Mouse (Mus musculus) heart, adult 11 months (tissue): Measurements from ENCODE around the gene Kansl1.

ENCODE experiments used
- DNase-seq: peaks from one replicate; pipeline ENCODE4 v3.0.0; 2022

Gene Kansl1

DNA sequence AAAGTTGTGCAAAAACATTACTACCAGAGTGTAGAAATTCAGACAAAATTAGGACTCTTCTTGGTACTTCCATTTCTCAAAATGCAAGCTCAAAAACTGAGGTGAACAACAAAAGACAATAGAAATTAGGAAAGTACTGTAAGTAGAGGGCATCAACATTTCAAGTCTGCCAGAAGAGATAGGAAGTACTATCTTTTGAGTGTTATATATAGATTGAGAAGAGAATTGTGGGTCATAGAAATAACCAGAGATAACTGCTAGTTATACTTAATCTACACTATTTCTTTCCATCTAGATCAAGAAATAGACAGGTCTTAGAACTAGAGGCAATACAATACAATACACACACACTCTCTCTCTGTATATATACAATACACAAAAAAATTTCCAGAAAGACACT lies 30.2 kb downstream of the Kansl1 start:
- no peak for DNase-seq

DNA sequence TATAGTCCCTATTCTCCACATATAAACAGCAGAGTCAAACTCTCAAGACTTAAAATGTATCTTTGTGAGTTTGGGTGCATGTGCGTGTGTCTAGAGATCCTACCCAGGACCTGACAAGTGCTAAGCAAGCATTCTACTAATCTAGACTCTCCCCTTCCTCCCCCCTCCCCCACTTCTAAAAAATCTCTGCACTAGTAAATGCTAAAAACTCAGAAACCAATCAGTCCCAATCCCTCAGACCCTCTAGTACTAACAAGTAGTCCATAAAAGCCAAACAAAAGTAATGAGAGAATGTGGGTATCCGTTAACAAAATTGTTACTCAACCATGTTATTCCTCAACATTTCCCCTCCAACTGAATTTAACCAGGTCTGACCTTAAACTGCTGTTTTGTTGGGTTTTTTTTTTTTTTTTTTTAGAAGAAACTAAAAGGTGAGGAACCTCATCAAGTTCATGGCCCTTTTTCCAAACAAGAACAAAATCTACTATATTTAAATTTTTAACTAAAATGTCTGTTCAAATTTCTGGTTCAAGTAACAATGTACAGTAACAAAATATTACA lies 32.2 kb downstream of the Kansl1 start:
- no peak for DNase-seq

DNA sequence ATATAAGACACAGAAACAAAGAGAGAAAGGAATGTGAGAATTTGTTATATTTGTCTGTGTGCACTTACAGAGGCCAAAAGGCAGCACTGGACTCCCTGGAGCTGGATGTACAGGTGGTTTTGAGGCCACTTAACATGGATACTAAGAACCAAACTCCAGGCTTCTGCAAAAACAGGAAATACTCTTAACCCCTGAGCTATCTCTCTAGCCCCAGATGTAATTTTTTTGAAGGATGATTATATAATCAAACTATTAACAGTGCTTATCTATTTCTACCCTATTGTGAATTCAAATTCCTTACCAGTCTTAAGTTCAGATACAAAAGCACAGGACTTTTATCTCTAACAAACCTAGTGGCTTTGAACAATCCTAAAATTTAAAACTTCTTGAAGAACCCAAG lies 32.9 kb downstream of the Kansl1 start:
- no peak for DNase-seq

DNA sequence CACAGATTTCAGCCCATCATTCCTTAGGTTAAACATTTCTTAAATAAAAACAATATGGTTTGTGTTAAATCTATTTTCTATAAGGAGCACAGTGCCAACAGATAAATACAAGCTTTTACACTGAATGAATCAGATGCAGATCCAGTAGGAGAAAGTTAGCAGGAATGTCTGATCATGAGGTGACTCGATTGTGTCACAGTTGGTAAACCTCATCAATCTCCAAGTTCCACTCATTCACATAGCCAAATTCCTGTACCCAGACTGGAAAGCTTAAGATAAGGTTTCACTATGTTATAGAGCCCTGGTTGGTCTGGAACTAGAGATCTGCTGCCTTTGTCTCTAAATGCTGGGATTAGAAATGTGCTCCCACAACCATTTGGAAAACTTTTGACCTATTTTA lies 33.5 kb downstream of the Kansl1 start:
- DNase-seq: no peak

DNA sequence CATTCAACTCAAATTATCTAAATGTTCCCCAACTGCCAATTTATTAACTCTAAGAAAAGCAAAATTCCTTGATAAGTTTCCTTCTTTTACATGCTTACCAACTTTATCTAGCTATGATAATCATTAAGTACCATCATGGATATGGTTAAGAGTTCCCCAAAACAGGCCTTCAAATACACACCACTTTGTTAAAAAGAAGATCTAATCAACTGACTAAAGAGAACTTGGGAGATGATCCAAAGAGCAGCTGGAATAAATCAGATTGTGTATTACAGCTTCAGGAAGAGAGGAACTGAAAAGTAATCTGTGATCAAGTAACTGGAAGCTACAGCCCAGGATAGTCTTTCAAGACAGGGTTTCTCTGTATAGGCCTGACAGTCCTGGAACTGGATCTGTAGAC lies 36.4 kb downstream of the Kansl1 start:
- no peak for DNase-seq

DNA sequence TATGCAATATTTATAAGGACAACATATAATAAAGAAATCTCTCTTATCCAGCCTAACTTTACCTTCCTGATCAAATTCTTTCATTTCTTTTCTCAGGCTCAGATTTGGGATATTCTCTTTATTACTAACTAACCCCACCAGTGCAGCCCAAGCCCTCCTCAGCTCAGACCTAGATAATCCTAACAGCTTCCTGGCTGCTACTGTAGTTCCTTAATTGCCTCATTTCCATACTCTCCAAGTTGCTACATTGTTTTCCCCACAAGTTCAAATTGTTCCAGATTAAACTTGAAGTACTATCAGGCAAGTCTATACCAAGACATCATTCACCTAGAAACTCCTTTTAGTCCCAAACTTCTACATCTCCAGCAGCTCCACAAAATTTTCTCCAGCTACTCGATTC lies 36.9 kb downstream of the Kansl1 start:
- DNase-seq: no peak

DNA sequence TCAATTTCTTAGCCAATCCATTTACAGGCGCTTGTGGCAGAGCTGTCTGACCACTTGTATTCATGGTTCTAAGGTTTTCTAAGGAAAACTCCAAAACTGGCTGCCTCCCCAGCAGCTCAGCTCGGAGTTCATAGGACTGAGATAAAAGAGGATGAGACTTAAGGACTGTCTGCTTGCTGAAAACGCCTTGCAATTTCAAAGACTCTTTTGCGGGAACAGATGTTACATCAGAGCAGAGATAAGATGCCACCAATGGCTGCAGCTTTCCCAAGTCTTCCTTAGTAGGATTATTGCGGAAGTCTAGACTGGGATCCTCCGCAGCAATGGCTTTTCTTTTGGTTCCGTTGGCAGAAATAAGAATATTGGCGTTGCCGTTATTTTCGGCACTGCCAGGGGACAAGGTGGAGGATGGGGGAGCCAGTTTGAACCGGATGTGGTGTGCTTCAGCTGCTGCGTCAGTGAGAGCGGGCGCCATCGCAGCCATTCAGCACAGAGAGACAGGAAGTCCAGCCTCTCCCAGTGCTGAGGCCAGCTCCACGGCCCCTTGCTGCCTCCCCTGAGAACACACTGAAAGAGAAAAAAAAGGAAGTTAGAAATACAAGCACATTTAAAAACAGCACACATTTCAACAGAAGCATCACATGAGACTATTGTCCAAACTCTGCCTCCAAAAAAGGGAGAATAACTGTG lies 43.8 kb downstream of the Kansl1 start:
- peak; percentile 98 for DNase-seq

DNA sequence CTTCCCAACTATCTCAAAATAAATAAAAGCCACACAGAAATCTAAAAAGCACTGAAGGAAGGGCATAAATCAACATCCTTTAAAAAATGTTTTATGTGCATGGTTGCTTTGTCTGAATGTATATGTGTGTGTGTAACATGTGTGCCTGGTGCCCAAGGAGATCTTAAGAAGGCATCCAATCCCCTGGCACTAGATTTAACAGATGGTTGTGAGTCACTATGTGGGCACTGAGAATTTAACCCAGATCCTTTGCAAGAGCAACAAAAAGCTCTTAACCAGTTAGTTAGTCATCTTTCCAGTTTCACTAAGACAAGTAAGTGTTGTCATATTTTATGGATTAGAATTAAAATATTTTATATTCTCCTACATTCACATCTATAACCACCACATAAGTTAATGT lies 56.4 kb downstream of the Kansl1 start:
- no peak for DNase-seq

DNA sequence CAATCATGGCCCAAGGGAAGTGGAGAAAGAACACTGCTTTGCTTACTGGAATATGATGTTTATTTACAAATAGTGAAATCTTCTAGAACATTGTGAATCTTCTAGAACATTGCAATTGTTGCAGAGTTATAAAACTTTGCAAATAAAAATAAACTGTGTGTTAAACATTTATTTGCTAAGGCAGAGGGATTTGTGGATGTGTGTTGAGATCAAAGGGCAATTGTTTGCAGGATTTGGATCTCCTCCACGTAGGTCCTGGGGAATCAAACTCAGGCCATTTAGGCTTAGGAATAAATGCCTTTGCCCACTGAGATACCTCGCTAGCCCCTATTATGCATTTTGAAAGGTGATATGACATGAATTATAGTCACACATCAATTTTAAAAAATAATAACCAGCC lies 61.3 kb downstream of the Kansl1 start:
- DNase-seq: no peak

DNA sequence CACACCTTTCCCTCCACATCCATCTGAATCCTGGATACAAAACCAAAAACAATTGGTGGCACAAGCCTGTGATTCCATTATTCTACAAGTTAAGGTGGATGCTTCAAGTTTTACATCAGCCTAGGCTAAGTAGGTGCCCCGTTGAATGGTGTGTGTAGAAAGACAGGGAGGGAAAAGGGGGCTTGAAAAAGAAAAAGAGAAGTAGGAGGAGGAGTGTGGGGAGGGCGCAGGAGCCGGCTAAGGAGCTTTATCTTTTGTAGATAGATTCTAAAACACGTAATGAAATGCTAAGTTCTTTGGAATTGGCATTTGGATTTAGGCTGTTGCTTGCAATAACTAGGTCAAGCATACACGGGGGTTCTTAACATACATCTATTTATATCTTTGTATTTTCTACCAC lies 67.7 kb downstream of the Kansl1 start:
- DNase-seq: no peak

DNA sequence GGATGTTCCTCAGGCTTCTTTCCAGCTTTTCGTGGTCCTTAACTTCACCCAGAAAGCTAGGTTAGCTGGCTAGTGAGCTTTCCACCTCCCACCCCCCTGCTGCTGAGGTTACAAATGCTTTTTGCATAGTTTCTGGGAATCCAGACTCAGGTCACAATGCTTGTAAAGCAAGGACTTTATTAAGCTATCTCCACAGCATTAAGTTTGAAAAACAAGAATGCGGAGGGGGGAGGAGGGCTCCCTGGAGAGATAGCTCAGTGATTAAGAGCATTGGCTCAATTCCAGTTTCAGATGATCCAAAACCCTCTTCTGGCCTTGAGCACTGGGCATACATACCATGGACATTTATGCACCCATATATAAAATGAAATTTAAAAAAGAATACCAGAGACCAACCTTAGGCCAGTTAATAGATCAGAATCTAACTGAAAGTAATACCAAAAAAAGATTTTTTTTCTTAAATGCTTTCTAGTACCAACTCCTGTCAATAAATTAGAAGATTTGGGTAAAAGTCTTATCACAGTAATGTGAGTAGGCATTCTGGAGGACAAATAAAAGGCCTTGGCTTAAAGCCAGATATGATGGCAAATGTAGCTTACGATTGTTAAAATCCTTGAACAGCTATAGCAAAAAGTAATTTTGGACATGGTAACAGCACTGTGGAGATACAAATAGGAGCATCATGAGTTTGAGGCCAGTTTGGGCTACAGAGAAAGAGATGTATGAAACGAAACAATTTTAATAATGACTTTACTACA lies 69.0 kb downstream of the Kansl1 start:
- DNase-seq: no peak

DNA sequence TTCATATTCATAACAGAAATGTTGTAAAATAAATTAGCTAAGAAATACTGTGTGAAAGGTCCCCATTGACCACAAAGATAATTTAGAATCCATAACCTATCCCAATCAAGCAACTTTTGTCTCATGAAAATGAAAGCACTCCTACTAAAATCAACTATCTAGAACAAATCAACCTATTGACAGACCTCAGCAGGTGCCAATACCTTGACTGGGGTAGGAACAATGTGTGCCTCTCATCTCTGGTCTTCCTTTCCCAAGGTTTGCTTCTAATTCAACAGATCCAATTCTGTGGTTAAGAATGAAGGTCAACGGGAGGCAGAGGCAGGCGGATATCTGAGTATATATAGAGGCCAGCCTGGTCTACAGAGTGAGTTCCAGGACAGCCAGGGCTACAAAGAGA lies 73.0 kb downstream of the Kansl1 start:
- no peak for DNase-seq

DNA sequence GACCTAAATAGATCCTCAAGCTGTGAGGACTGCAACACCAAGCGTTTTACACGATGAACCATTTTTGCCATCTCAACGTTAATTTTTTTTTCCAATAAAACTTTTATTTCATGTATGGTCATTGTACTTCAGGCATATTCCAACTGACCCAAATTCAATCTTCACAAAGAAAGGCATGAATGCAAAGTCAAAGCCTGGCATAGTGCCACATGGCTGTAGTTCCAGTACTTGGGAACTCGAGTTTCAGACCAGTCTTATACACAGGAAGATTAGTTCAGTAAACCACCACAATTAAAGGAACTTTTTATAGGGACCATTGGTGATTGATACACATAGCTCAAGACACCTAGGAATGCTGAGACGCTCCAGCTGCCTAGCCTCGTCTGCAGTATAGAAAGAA lies 75.5 kb downstream of the Kansl1 start:
- DNase-seq: no peak

DNA sequence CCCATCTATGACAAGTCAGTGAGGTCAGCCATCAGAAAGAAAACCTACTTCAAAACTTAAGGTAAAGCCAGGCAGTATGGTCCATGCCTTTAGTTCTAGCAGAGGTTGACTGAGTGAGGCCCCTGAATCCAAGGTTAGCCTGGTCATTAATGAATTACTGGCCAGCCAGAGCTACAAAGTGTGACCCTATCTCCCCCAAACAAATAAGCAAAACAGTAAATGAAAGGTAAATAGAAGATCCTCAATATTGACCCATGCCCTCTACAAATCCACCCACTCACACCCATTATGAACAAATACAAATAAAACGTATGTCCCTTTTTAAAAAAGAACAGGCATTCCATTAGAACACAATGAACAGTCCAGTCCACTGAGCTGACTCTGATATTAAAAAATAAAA lies 76.5 kb downstream of the Kansl1 start:
- no peak for DNase-seq

DNA sequence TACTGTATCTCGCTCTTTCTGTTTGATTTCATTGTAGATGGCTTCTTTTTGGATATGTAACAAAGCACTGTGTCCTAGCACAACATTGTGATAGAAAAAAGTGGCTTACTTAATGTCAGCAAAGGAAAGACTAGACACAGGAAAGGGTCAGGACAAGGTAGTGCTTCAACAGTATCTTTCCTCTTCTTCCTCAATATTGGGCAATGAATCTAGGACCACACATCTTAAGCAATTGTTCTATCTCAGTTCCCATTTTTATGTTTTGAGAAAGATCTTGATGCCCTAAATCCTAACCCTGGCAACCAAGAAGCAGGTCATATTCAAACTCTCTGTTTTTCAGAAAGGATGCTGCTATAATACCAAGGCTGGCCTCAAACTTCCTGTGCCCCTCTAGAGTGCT lies 81.4 kb downstream of the Kansl1 start:
- no peak for DNase-seq

DNA sequence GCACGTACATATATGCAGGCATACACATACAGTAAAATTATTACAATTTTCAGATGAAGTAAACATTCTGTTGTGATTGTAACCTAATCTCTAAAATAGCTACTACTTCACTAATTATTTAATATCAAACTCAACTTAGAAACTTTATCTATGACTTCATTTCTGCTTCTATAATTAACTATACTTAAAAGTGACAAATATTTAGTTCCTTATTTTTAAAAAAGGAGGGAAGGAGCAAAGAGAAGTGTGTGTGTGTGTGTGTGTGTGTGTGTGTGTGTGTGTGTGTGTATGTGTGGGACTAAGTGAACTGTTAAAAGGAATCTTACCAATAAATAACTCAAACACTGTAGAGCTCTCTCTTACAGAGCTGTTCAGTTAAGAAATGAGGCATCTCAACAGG lies 82.1 kb downstream of the Kansl1 start:
- DNase-seq: no peak

DNA sequence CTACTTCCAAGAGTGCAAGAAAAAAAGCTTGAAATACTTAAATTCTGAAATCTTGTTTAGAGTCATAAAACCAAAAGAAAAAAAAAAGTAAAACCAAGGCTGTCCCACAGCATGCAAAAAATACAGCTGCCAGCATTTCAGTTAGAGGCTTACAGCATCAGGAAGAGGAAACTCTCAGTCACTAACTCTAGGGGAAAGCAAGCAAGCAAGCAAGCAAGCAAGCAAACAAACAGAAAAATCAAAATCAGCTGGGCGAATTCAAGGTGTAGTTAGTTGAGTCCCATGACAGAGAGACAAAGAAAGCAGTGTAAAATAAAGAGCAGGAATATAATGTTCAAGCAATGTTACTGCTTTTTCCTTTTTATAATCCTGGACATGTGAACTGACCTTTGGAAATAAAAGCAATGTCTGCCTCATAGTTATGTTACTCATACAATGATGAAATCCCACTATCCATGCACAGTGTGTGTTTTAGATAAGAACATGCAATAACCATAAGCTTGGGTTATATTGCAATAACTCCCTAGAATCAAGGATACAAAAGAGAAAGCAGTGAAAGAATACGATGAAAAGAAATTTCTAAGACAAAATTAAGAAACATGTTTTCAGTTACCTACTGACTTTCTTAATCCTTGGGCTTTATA lies 85.4 kb downstream of the Kansl1 start:
- no peak for DNase-seq

DNA sequence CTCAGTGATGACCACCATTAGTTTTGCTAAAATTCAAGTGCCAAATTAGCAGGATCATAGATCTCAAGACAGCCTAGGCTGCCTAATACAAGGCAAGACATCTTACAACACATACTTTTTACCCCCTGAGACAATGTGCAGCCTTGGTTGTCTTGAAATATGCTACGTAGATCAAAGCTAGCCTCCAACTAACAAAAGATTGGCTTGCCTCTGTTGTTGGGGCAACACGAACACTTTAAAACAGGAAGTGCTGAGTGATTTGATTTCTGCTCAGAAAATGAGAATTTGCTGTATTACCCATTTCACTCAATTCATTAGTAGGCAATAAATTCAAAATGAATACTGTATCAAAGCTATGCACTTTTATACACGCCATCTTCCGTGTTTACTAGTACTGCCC lies 86.8 kb downstream of the Kansl1 start:
- peak; percentile 37 for DNase-seq

DNA sequence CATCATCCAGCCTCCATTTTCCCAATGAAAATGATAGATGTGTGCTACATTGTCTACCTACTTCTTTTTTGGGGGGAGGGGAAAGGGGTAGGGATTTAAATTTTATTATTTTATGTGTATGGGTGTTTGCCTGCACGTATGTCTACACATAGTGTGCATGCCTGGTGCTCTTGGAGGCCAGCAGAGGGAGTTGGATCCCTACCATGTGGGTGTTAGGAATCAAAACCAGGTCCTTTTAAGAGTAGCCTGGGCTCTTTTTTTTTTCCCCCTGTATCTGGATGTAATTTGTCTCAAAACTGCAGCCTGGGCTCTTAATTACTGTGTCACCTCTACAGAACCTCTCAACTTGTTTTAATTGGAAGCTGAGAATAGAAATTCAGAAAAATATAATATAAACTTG lies 89.0 kb downstream of the Kansl1 start:
- peak; percentile 84 for DNase-seq

DNA sequence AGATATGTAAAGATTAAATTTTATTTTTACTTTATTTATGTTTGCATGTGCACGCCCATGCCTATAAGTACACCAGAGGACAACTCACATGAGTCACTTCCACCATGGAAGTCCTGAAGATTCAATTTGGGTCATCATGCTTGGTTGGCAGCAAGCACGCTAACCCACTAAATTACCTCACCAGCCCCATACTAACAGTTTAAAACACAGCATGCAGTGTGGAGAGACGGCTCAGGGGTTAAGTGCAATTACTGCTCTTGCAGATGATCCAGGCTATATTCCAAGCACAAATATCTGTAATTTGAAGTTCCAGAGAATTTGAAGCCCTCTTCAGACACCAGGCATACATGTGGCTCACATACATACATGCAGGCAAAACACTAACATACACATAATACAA lies 92.4 kb downstream of the Kansl1 start:
- DNase-seq: peak; percentile 74

DNA sequence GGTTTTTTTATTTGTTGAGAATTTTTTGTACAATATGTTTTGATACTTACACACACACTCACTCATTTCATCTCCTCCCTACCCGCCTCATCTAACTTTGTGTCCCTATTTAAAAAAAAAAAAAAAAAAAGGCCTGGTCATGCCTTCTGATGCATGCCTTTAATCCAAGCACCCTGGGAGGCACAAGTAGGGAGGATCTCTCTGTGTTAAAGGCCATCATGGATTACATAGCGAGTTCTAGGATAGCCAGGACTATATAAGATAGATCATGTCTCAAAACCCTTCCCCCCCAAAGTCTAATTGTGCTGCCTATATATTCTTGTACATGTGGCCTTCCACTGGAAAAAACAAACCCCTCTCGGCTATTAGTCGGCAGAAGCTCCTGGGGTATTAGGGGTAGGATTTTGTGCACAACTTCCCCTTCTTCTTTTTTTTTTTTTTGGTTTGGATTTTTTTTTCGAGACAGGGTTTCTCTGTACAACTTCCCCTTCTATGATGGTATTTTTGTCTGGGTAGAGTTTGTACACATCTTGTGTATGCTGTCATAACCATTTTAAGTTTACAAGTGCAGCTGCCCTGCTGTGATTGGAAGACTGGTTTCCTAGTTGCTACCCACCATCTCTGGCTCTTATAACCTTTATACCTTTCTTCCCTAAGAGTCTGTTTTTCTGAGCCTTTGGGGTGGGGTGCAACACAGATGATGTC lies 101.0 kb downstream of the Kansl1 start:
- peak; percentile 82 for DNase-seq

DNA sequence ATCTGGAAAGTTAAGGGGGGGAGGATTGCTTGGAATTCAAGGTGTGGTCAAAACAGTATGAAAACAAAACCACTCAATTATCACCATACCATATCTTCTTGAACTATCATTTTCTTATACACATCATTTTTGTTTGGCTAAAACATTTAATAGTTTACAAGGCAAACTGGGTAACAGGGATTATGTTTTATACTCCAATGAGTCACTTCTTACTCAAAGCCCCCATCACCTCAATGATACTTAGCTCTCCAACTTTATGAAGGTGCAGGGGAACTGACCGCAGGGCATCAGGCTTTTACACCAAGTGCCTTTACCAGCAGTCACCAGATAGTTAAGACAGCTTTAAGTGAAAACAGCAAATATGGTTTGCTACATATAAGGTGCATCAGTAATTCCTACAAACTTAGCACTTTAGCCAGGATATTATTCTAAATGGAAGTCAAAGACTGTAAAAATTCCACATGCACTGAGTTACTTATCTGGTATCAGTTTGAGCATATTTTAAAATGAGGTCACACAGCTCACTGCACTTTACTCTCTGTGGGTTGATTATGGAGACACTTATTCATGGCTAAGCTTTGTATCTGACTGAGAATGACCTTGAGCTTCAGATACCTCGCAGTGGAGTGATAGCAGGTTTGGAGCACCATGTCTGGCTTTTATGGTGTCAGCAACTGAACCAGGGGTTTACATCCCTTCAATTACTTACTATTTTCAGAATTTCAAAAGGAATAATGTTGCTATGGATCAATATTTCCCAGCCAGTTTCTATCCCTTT lies 104.6 kb downstream of the Kansl1 start:
- peak; percentile 55 for DNase-seq

DNA sequence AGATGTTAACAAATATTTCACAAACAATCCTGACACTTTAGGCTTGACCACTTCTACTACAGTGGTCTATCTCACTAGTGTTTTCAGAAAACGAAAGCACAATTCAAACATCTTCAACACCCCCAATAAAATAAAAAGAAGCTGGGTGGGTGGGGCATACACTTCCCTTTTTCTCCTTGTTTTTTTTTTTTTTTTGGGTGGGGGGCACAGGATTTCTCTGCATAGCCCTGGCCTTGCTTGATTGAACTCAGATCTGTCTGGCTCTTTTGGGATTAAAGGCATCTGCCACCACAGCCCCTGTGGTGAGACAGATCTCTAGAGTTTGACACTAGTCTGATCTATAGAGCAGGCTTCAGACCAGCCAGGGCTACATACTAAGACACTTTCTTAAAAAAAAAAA lies 106.0 kb downstream of the Kansl1 start:
- no peak for DNase-seq
